Mouse (Mus musculus) megakaryocyte-erythroid progenitor cell, adult 5 weeks (primary cell): Measurements from ENCODE around the gene Vmn1r15. TPM values are rescaled to one million over a fixed set of nuclear protein-coding genes. Genes with fewer than 3 reads are reported as not detected.

ENCODE experiments used
- polyA plus RNA-seq: library from polyadenylated mRNA; stranded (reverse); fragments of >175 nt; gene quantifications from 2 replicates; pipeline ENCODE4 v1.2.3, GENCODE M21; 2012

Gene Vmn1r15
- not detected in 2 replicates for polyA plus RNA-seq

GRCm38 (mm10) chr6:57257652-57258051 lies at the start of gene Vmn1r15:
TSS of gene Vmn1r15 (plus strand) at chr6:57257952.

GRCm38 (mm10) chr6:57231386-57231785 lies 26.4 kb upstream of the Vmn1r15 start, which contains the start of gene Vmn1r14:
TSS of gene Vmn1r14 (plus strand) at chr6:57231686.

Other genes with a start within 250 kb of the Vmn1r15 start
- not detected in 2 replicates for gene Vmn1r7, start 232.6 kb upstream of the Vmn1r15 start, polyA plus RNA-seq
- gene Vmn1r8, start 225.7 kb upstream of the Vmn1r15 start, polyA plus RNA-seq = not detected in 2 replicates
- not detected in 2 replicates for gene Vmn1r9, start 191.2 kb upstream of the Vmn1r15 start, polyA plus RNA-seq
- gene Vmn1r10, start 148.5 kb upstream of the Vmn1r15 start, polyA plus RNA-seq = not detected in 2 replicates
- gene Vmn1r11, start 124.5 kb upstream of the Vmn1r15 start, polyA plus RNA-seq = not detected in 2 replicates
- gene Vmn1r12, start 101.0 kb upstream of the Vmn1r15 start, polyA plus RNA-seq = not detected in 2 replicates
- not detected in 2 replicates for gene Vmn1r13, start 54.7 kb upstream of the Vmn1r15 start, polyA plus RNA-seq
- 0.01 TPM in 1 of 2 replicates, not detected in the other for gene Vmn1r14, start 26.3 kb upstream of the Vmn1r15 start, polyA plus RNA-seq
- not detected in 2 replicates for gene Vmn1r16, start 71.5 kb downstream of the Vmn1r15 start, polyA plus RNA-seq
- gene Vmn1r17, start 105.8 kb downstream of the Vmn1r15 start, polyA plus RNA-seq = not detected in 2 replicates
- not detected in 2 replicates for gene Vmn1r18, start 137.8 kb downstream of the Vmn1r15 start, polyA plus RNA-seq
- gene Vmn1r19, start 145.8 kb downstream of the Vmn1r15 start, polyA plus RNA-seq = not detected in 2 replicates
- gene Vmn1r20, start 171.0 kb downstream of the Vmn1r15 start, polyA plus RNA-seq = not detected in 2 replicates